Mouse (Mus musculus): ENCODE data around the gene Ano10. TPM values are rescaled to one million over a fixed set of nuclear protein-coding genes. Genes with fewer than 3 reads are reported as not detected.
"Not testable (repeated sequence)": the region's sequence is repeated elsewhere in the genome, so short reads cannot be mapped to it uniquely, and the experiment has no call there.

The Ano10 gene
- polyA plus RNA-seq, 1 experiment from 2014 or later: 31.9 TPM

GRCm38 (mm10) chr9:122314386-122314785, 20.2 kb upstream of the Ano10 start:
- Histone ChIP-seq H3K4me1 (peaks cover 9% of the 10 kb centered on the region; the same call in 1 of the 2 replicates), H3K4me3 (no peak overlapping the region), H3K4me2 (no peak overlapping the region), H3K36me3 (no peaks in the 10 kb centered on the region), H3K27me3 (no peaks in the 10 kb centered on the region), H3K27ac (no peak overlapping the region), H3K9me3 (no peaks in the 10 kb centered on the region), H3K9ac (no peak overlapping the region)
- WGBS: 73% methylated on average over 6 of the region's 6 CpGs
- ATAC-seq (ENCODE audit: borderline replicate concordance, extremely low read depth, low FRiP score, low TSS enrichment): no peak

- H3K4me1 ChIP-seq; H3K27me3 ChIP-seq; H3K27ac ChIP-seq; H3K9ac ChIP-seq; H3K4me2 ChIP-seq; H3K4me3 ChIP-seq; ATAC-seq (ENCODE audit: borderline replicate concordance, extremely low read depth, low FRiP score, low TSS enrichment); H3K36me3 ChIP-seq; H3K9me3 ChIP-seq: not testable (repeated sequence)
- 81% methylated on average over 1 of the region's 1 CpGs for WGBS
Observed at GRCm38 (mm10) chr9:122313128-122313527, 18.9 kb upstream of the Ano10 start.

GRCm38 (mm10) chr9:122312296-122312990, 18.2 kb upstream of the Ano10 start:
- H3K9me3 ChIP-seq: no peaks in the 10 kb centered on the region
- 71% methylated on average over 7 of the region's 7 CpGs for WGBS
- no peak for ATAC-seq (ENCODE audit: borderline replicate concordance, extremely low read depth, low FRiP score, low TSS enrichment)
- no peak overlapping the region for H3K27ac ChIP-seq
- no peaks in the 10 kb centered on the region for H3K36me3 ChIP-seq
- peaks cover 9% of the 10 kb centered on the region; the same call in 1 of the 2 replicates for H3K4me1 ChIP-seq
- no peak overlapping the region for H3K4me3 ChIP-seq
- no peak overlapping the region for H3K4me2 ChIP-seq
- H3K27me3 ChIP-seq: no peaks in the 10 kb centered on the region
- H3K9ac ChIP-seq: no peak overlapping the region

- WGBS: 62% methylated on average over 7 of the region's 7 CpGs
- ATAC-seq (ENCODE audit: borderline replicate concordance, extremely low read depth, low FRiP score, low TSS enrichment): peak; percentile 44
- peak overlapping the region; percentile 73 for H3K27ac ChIP-seq
- H3K4me2 ChIP-seq: peak overlapping the region; percentile 63
- peaks cover 9% of the 10 kb centered on the region; the same call in 1 of the 2 replicates for H3K4me1 ChIP-seq
- H3K9ac ChIP-seq: peak overlapping the region; percentile 62; the same call in 1 of the 2 replicates
- H3K27me3 ChIP-seq: no peaks in the 10 kb centered on the region
- H3K9me3 ChIP-seq: no peaks in the 10 kb centered on the region
- H3K4me3 ChIP-seq: peak overlapping the region; percentile 52
- H3K36me3 ChIP-seq: no peaks in the 10 kb centered on the region
Observed at GRCm38 (mm10) chr9:122311051-122311760, 17.0 kb upstream of the Ano10 start.

- H3K36me3 ChIP-seq: no peaks in the 10 kb centered on the region
- H3K4me3 ChIP-seq: peak overlapping the region; percentile 52
- H3K9me3 ChIP-seq: no peaks in the 10 kb centered on the region
- H3K27me3 ChIP-seq: no peaks in the 10 kb centered on the region
- peak; percentile 92 for ATAC-seq (ENCODE audit: borderline replicate concordance, extremely low read depth, low FRiP score, low TSS enrichment)
- H3K9ac ChIP-seq: peak overlapping the region; percentile 62
- peaks cover 9% of the 10 kb centered on the region; the same call in 1 of the 2 replicates for H3K4me1 ChIP-seq
- H3K27ac ChIP-seq: peak overlapping the region; percentile 73
- peak overlapping the region; percentile 63 for H3K4me2 ChIP-seq
- under 1% methylated on average over 19 of the region's 19 CpGs for WGBS
Observed at GRCm38 (mm10) chr9:122310613-122311049, 16.4 kb upstream of the Ano10 start.

- Histone ChIP-seq H3K9me3 (no peaks in the 10 kb centered on the region), H3K4me3 (no peak overlapping the region), H3K27ac (no peak overlapping the region), H3K4me2 (no peak overlapping the region), H3K27me3 (no peaks in the 10 kb centered on the region), H3K9ac (no peak overlapping the region), H3K4me1 (peaks cover 9% of the 10 kb centered on the region; the same call in 1 of the 2 replicates), H3K36me3 (no peaks in the 10 kb centered on the region)
- WGBS: 54% methylated on average over 14 of the region's 14 CpGs
- ATAC-seq (ENCODE audit: borderline replicate concordance, extremely low read depth, low FRiP score, low TSS enrichment): no peak
Observed at GRCm38 (mm10) chr9:122309013-122309980, 15.1 kb upstream of the Ano10 start.

- no peaks in the 10 kb centered on the region for H3K36me3 ChIP-seq
- 67% methylated on average over 3 of the region's 3 CpGs for WGBS
- no peaks in the 10 kb centered on the region for H3K27me3 ChIP-seq
- no peak overlapping the region for H3K4me2 ChIP-seq
- H3K9ac ChIP-seq: no peak overlapping the region
- H3K27ac ChIP-seq: no peak overlapping the region
- H3K4me1 ChIP-seq: 0 out of 2 replicates have a peak, but pooled peaks cover 5% of the 10 kb centered on the region
- no peak overlapping the region for H3K4me3 ChIP-seq
- no peaks in the 10 kb centered on the region for H3K9me3 ChIP-seq
- ATAC-seq (ENCODE audit: borderline replicate concordance, extremely low read depth, low FRiP score, low TSS enrichment): no peak
Observed at GRCm38 (mm10) chr9:122305302-122305701, 11.1 kb upstream of the Ano10 start.

- peaks cover 9% of the 10 kb centered on the region for H3K4me1 ChIP-seq
- no peaks in the 10 kb centered on the region for H3K9me3 ChIP-seq
- no peak overlapping the region for H3K4me2 ChIP-seq
- ATAC-seq (ENCODE audit: borderline replicate concordance, extremely low read depth, low FRiP score, low TSS enrichment): no peak
- no peaks in the 10 kb centered on the region for H3K27me3 ChIP-seq
- H3K27ac ChIP-seq: no peak overlapping the region
- WGBS: 71% methylated on average over 5 of the region's 5 CpGs
- H3K9ac ChIP-seq: no peak overlapping the region
- H3K4me3 ChIP-seq: no peak overlapping the region
- H3K36me3 ChIP-seq: no peaks in the 10 kb centered on the region
Observed at GRCm38 (mm10) chr9:122296169-122296568, 1.9 kb upstream of the Ano10 start.

GRCm38 (mm10) chr9:122295396-122295795, 1.2 kb upstream of the Ano10 start:
- H3K27ac ChIP-seq: no peak overlapping the region
- no peak overlapping the region for H3K9ac ChIP-seq
- H3K4me3 ChIP-seq: no peak overlapping the region
- H3K36me3 ChIP-seq: no peaks in the 10 kb centered on the region
- ATAC-seq (ENCODE audit: borderline replicate concordance, extremely low read depth, low FRiP score, low TSS enrichment): no peak
- no peaks in the 10 kb centered on the region for H3K27me3 ChIP-seq
- no peaks in the 10 kb centered on the region for H3K9me3 ChIP-seq
- H3K4me2 ChIP-seq: no peak overlapping the region
- peaks cover 9% of the 10 kb centered on the region for H3K4me1 ChIP-seq

GRCm38 (mm10) chr9:122293865-122294241, 370 bp downstream of the Ano10 start:
- WGBS: 0% methylated on average over 23 of the region's 23 CpGs
- no peaks in the 10 kb centered on the region for H3K36me3 ChIP-seq
- H3K9me3 ChIP-seq: no peaks in the 10 kb centered on the region
- H3K27ac ChIP-seq: peak overlapping the region; percentile 66
- H3K4me3 ChIP-seq: peak overlapping the region; percentile 78
- peak overlapping the region; percentile 71 for H3K9ac ChIP-seq
- ATAC-seq (ENCODE audit: borderline replicate concordance, extremely low read depth, low FRiP score, low TSS enrichment): peak; percentile 64
- H3K4me1 ChIP-seq: peaks cover 9% of the 10 kb centered on the region
- peak overlapping the region; percentile 70 for H3K4me2 ChIP-seq
- no peaks in the 10 kb centered on the region for H3K27me3 ChIP-seq

- no peaks in the 10 kb centered on the region for H3K27me3 ChIP-seq
- H3K9me3 ChIP-seq: no peaks in the 10 kb centered on the region
- no peak overlapping the region for H3K27ac ChIP-seq
- 75% methylated on average over 2 of the region's 2 CpGs for WGBS
- H3K9ac ChIP-seq: no peak overlapping the region
- H3K4me3 ChIP-seq: no peak overlapping the region
- H3K4me1 ChIP-seq: peaks cover 19% of the 10 kb centered on the region
- no peak overlapping the region for H3K4me2 ChIP-seq
- no peaks in the 10 kb centered on the region for H3K36me3 ChIP-seq
- ATAC-seq (ENCODE audit: borderline replicate concordance, extremely low read depth, low FRiP score, low TSS enrichment): no peak
Observed at GRCm38 (mm10) chr9:122290192-122290591, 4.0 kb downstream of the Ano10 start.
